Mouse (Mus musculus) heart, adult 9 months (tissue): ENCODE measurements at regions not wholly inside any gene's neighbourhood (a gene's known extent, or its start where the extent isn't known, plus 50 kb on each side); places are given as distances from the start of the nearest gene placed in this dataset.

Experiments
- DNase-seq, 2 experiments: peaks; one replicate each; pipeline ENCODE4 v3.0.0; 2022; ENCODE audit warnings: low spot score in 2 of 2

DNA sequence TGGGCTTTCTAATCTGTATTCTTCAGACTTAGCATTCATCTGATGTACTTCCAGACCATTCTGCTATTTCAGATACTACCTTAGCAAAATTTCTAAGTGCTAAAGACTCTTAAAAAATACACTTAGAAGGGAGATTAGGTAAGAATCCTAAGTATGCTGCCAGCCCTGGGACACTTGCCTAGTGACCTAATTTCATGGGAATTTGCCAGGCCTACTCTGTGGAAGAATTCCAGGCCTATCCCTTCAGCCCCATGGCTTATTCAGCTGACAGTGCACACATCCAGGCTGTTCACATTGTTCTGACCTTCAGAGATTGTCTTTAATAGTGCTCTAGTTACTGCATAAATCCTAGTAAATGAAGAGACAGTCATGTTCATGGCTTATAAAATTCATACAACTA, 138.9 kb upstream of the Nrp1 start:
- peak; percentile 67 to 86 for DNase-seq

DNA sequence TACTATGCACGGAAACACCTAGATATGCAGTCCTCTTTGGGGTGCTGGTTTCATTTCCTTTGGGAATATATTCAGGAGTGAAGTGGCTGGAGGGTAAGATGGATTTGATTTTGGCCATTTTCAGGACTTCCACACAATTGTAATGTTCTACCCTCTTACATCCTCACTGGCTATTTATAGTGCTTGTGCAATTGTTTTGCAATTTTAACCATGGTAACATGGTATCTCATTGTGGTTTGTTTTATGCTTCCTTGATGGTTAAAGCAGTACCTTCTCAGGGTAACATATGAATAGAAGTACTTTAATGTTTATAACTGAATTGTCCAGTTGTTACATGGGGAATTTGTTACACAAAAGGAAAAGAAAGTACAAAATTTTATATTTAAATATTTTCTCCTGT, 135.3 kb upstream of the Nrp1 start:
- DNase-seq, result no peak

DNA sequence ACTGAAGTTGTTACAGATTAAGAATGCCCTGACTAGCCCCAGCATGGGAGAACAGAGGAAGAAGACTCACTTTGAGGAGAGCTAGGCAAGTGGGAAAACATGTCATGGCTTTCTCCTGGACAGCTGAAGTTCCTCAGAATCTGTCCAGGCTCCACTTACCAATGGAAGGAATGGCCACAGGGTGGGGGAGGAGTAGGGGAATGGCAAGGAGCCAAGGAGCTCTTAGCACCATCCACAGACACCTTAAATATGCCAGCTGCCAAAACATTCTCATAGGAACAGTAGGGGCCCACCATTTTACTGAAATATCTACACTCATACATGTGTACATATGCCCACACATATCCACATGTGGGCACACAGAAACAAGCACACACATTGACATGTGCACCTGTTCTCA, 134.9 kb upstream of the Nrp1 start:
- no peak for DNase-seq

DNA sequence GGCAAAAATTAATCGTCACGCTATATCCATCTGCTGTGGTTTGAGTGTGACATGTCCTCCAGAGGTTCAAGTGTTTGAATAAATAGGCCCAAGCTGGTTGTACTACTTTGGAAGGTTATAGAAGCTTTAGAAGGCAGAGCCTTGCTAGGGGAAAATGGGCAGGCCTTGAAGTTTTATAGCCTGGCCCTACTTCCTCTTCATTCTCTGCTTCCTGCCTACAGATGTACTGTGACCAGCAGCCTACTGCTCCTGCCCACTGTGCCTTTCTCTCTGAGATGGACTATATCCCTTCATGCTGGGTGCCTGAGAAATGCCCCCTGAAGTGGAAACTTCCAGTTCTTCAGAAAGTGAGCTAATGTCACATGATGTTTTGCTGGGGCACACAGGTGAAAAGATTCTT, 133.3 kb upstream of the Nrp1 start:
- DNase-seq, result no peak

DNA sequence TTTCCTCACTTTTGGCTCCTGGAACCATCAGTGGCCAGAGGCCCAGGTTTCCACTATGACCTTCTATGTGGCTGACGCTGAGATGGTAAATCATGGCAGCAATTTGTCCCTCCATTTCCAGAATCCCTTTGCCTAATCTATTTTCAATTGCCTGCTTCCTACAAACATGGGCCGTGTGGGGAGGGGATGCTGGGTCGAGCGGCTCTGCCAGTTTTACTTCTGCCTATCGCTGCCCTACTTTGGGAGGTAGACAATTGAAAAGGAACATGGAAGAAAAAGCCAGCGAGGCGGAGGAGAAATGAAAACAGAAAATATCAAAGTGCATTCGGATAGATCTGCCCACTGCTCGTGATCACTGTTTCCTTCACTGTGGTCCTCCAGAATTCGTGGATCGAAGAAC, 123.3 kb upstream of the Nrp1 start:
- no peak for DNase-seq

DNA sequence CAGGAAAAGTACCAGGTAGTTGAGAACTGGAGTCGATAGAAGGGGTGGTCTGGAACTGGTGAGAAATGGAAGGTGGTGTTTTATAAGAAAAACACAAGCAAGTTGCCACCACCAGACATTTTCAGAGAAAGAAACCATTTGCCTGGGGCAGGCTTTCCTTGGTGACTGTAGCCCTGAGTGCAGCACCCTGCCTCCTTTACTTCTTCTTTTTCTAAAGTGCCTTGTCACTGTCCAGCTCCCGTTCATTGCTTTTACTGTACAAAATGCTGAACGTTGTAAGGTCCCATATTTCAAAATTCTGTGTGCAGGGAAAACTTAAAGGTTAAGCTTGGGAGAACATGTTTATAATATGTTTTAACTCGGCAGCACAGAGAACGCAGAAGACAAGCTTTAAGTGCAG, 122.9 kb upstream of the Nrp1 start:
- DNase-seq, result no peak

DNA sequence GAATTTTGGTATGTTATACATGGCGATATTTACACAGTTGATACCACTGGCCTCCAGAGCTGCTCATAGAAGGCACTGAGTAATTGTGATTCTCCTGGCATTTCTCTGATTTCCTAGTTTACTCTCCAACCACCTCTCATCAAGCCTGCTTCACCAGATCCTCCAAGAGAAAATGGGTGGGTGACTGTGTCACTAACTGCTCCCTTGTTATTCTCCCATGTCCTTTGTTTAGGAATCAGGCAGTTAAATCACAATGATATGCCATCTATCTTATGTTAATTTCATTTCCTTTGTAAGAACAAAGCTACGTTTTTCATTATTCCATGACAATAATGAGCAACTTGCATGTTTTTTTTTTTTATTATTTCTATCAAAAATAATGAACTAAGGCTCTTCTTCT, 122.3 kb upstream of the Nrp1 start:
- no peak for DNase-seq

DNA sequence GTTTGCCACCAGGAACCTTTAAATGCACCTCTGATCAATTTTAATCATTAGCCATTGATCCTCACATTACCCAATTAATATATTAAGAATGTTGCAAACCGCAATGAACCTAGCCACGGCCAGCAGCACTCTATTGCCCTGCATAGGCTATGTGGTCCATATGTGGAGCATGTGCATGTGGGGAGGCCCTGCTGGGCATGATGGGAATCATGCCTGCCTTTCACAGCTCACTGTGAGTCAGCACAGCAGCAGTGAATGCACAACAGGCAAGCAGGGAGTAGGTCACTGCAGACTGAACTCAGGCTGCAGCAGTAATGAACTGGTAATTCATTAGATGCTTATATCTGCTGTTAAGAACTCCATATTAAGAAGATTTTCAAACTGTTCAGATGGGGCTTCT, 119.5 kb upstream of the Nrp1 start:
- no peak for DNase-seq

DNA sequence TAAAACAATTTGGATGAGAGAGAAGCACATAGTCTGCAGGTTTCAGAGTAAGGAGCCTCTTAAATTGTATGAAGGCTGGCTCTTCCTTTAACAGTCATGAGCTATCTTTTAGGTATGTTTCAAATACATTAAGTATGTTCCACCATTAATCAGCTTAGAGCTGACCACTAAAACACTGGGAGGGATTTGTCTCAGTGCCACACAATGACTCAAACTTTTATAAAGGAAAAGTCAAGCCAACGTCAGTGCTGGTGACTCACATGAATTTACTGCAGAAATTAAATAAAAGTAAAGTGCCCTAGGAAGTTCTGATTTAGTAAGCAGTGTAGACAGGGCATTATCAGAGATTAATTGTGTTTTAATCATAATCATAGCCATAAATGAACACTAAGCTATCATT, 118.6 kb upstream of the Nrp1 start:
- DNase-seq, result no peak

DNA sequence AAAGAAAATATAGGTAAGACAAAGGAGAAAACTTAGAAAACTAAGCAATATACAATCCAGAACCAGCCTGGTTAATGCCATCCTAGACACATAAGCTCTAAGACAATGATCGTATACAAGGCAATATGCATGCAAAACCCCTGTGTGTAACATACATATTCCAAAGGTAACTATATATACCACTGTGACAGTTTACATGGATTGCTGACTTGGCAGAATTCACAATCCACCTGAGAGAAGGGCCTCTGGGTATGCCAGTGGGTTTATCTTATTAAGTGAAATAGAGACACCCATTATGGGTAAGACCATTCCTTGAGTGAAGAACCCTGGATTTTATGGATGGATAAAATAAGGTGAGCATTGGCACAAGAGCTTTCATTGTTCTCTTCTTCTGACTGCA, 117.2 kb upstream of the Nrp1 start:
- no peak for DNase-seq

DNA sequence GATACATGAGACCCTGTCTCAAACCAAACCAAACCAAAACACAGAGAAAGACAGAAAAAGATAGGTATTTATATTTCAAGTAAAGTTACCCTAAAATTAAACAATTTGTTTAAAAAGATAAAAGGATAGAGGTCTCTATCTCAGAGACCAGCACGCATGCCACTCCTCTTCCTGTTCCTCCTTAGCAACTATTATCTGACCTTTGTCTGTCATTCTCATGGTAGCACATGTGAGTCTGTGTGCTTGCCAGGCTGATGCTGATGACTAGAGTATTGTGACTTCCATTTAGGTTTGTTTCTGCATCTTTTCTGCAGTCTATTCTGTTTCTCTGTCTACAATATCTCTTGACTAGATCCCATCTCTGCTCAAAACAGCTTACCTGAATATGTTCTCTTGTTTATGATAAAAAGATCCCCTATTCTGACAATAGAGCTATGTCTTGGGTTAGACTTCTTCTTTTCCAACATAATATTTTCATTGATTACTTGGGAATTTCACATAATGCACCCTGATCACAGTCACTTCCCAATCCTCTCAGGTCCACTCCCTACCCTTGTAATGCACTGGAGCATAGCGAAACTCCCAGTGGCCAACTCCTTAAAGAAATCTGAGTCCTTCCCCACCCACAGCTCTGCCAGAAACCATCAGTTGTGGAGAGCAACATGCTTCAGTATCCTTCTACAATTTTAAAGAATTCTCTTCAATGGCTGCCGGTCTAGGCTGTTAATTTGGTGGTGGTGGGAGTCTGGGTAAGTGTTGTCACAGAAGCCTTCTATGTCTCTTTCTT, 115.7 kb upstream of the Nrp1 start:
- DNase-seq, result no peak

DNA sequence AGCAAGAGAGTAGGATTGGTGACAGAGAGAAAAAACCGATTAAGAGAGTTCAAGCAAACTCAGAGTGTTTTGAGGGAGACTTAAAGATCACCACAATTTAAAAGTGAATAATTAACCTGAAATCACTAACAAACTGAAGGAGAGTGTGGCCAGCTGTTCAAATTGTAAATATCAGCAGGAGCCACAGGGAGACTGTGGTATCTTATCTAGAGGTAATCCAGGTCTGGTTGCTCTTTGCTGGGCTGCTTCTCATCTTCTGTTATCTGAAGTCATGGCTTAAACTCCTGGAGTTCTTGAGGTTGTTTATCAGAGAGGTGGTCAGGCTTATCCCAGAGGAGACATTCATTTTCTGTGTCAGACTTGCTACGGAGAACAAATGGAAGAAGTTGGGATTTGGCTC, 106.7 kb upstream of the Nrp1 start:
- no peak for DNase-seq

DNA sequence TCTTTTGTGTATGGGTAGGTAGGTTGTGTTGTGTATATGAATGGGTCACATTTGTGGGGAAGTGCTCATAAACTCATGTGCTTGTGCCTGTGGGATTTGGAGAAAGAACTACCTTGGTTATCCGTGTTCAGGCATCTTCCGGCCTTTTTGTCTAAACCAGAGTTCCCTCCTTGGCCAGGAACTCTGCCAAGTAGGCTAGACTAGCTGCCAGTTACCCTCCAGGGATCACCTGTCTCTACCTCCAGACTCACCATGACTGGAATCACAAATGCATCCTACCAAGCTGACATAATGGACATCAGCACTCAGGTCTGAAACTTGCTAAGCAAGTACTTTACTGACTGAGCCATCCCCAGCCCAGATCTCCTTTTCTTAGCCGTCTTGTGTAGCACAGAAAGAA, 97.6 kb upstream of the Nrp1 start:
- DNase-seq, result no peak

DNA sequence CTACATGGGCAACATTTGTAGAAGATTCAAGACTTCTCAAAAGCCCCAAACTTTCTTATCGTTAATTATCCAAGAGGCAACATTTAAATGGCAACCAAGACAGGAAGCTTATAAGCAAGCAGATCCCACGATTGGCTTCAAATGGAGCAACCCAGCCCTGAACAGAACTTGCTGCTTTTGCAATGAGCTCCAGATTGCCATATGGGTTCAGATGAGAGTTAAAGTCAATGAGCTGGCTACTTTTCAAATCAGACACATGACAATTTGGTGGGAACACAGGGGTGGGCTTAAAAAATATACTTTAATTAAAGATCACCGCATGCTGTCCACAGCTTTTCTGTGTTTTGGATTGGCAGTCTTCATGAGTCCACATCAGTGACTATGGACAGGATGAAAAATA, 97.0 kb upstream of the Nrp1 start:
- DNase-seq, result no peak

DNA sequence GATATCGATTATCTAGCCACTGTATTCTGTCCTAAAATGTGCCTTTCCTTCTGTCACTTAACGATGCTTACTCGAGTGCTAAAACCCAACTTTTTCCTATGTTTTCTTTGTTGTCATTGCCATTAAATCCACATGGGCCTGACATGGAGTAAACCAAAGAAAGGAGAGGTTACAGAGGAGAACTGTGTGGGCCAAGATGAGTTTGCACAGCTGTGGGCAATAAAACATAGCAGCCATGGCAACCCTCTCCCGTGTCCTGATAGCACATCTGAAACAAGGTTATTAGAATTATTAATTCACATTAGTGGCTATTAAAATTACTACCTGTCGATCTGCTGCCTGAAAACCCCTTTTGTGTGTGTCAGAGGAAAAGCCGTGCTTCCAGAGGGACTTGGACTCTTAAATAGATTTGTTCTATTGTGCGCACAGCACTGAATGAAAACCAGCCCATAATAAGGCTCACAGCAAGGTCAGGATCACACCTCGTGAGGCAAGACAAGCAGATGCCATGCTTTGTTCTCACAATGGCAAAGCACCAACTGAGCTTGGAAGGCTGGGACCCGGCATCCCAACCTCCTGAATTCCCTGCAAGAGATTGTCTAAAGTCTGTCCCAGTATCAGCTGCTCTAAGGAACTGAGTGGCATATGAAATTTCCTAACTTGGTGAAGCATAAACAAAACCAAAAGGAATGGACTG, 95.0 kb upstream of the Nrp1 start:
- DNase-seq, result no peak

DNA sequence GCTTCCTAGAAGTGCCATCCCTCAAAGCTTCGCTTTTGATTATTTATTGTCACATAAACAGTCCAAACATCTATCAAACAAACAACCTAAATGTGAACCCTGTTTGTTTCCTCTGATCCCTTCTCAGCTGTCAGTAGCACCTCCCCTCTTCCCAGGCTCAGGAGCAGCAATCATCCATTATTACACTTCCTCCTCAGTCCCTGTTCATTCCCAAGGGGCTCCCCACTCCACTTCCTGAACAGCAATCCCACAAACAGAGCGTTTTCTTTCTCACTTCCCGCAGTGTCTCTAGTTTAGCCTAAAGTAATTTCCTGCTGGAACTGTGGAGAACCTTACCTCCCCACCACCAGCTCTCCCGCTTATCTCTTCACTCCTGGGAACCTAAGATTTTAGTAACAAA, 91.1 kb upstream of the Nrp1 start:
- DNase-seq, result peak; percentile 66 to 76

DNA sequence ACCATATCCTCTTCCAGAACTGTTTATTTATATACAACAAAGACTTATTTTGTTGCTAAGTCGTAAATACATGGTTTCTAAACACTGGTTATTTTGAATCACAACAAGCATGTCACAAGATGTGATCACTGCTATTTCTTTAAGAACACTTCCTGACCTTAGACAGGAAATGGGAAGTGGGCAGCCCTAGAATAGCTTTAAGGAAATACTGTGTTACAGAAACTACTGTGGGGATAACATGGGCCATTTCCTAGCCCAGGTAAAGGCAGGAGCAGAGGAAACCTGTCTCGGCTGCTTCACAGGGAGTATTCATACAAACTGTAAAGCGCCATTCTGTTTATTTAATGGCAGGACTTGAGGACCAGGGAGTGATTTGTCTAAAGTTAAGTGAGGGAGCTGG, 90.4 kb upstream of the Nrp1 start:
- peak in 1 of 2 experiments; percentile 27 for DNase-seq

DNA sequence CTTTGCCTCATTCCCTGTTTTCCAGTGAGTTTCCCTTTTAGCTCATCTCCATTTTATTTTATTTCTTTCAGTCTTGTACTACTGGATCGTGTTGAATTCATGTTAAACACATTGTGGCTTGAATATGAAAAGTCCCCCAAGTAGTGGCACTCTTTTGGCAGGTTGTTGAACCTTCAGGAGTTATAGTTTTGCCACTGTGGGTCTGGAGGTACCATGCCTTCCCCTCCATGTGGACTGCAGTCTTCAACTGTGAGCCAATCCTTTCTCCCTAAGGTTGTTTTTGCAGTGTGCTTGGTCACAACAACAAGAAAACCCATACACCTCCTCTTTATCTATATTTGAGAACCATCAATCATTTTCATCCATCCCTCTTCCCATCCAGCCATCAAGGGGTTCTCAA, 88.9 kb upstream of the Nrp1 start:
- DNase-seq, result no peak

DNA sequence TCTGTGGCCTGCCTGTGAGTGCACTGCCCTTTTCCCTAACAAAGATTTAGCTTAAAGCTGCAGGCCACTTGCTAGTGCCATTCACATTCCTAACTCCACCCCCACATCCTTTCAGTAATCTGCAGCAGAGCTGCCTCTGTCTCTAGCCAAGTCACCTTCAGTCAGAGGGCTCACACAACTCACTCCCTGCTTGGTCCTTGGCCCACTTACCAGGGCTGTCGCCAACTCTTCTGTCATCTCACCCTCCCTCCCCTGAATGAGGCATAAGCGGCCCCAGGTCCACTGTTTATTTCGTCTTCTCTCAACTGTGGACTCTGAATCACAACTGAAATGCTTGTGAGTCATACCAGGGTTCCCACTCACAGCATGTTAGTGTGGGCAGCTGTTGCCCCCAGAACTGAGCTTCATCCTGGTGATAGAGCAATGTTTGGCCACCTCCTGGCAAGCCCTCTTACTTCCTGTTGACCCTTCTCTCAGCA, 85.5 kb upstream of the Nrp1 start:
- peak; percentile 48 to 68 for DNase-seq

DNA sequence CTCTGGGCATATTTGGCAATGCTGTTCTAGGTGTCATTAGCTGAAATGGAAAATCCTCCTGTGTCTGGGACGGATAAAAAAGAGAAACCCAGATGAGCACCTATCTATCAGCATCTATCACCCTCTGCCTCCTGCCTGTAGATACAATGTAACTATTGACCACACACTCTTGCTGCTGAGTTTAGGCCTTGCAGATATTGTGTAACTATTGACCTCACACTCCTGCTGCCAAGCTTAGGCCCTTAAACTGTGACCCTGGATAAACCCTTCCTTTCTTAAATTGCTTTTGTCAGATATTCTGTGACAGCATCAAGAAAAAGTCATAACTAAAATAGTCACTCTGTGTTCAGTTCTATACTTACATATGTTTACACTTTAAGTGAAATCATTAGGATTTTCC, 81.9 kb upstream of the Nrp1 start:
- DNase-seq, result no peak

DNA sequence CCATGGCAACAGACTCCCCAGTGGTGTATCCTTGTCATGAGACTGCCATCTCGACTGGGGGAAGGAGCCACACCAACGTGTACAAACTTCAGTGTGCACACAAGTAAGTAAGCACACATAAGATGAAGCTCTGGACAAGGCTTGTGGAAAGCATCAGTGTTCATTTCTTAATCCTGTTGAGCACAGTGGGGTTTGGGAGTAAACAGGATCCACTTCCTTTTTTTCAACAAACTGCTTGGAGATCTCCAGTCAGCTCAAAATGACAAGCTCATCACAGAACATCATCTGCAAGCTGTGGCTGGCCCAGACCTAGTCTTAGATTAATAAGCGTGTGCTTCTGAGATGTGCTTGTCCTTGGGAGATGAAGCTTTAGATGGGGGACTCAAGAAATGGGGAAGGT, 75.6 kb upstream of the Nrp1 start:
- no peak for DNase-seq

DNA sequence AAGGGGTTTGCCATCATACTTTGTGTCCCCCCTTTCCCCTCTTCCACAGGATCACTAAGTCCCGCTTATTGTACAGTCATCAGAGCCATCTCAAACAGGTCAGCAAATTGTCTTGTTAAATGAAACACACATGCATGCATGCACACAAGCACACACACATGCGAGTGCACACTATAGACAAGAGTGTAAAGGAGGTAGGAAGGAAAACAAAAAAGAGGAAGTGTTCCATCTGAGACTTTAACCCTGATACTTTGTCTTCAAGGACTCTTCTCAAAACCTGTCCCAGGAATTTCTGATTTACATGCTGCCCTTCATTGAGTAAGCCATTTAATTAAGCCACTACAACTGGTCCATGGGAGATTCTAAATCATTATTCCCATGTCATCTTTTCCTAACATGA, 75.0 kb upstream of the Nrp1 start:
- DNase-seq, result no peak

DNA sequence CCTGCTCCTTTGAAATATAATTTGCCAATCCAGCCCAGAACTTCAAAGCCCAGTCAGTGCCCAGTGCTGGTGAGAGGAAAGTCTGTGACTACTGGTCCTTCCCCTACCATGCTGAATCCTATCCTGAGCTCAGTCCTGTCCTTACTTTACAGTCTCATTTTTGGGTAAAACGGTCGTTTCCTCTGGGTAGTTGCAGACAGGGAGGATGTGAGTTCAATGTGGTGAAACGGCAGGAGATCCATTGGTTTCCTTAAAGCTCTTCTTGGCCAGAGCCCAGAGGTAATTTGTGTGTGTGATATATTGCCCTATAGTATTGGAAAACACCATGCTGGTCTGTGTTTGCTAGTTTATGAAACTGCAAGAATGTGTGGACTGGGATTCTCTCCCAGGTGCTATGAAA, 73.6 kb upstream of the Nrp1 start:
- DNase-seq, result no peak

DNA sequence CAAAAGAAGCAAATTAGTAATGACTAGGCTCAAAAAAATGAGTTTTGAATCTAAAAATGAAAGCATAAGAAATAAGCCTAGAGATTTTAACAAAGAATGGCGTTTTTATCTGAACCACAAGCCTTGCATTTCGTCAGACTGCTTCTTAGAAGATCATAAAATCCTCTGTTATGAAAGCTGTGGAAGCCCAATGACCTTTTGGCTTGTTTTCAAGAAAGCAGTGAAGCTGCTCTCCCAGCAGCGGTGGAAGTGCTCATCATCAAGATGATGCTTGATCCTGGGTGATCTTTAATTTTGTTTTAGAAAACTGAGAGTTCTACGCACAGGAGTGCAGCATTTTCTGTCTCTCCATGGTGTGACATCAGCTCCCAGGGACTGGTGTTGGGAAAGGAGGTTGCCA, 68.3 kb upstream of the Nrp1 start:
- DNase-seq, result peak in 1 of 2 experiments; percentile 2
